Mouse (Mus musculus) cortical plate, adult 2 months (tissue): ENCODE data around the gene Cdh11.

ENCODE experiments used
- CTCF ChIP-seq: fragments of 200-500 bp; IDR thresholded peaks from 2 replicates; pipeline ENCODE4 v1.5.1; 2011; ENCODE audit warnings: mild to moderate bottlenecking, control low read depth, low read length; ENCODE audit not compliant: insufficient read depth; ENCODE audit errors: extremely low read depth
- POLR2A ChIP-seq: fragments of 200-500 bp; IDR thresholded peaks from 2 replicates; pipeline ENCODE4 v1.6.1; 2011; ENCODE audit warnings: mild to moderate bottlenecking, low read length, control low read depth; ENCODE audit not compliant: insufficient read depth; ENCODE audit errors: extremely low read depth

DNA sequence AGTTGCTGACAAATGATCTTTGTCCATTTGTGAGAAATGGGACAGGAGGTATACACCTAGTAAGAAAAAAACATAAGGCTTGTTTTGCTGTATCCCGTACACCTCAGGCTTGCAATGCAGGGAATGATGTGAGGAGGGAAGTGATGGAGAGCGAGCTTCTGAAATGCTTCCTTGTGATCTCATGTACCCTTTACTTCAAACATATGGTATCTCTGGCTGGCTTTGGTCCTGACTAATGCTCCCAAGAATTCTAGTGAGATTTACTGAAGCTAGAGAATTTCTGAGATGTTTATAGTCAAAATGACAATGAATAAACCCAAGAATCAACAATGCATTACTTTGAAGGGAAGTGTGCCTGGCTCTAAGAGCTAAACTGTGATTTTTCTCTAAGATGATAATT is 14.0 kb downstream of the Cdh11 start:
- TF ChIP-seq CTCF, result no peak
- no peak for TF ChIP-seq POLR2A
